In genomic region chr10:4632211-4632704, GRCm38 (mm10) we compare ENCODE assay signal across 11 mouse cellular contexts. TPM values are rescaled to one million over a fixed set of nuclear protein-coding genes. Genes with fewer than 3 reads are reported as not detected.
DNase-seq lines count a peak whose midpoint lies in the region; ATAC-seq and TF ChIP-seq lines count a peak whose summit lies in the region.
"Had no signal": no experiment of that assay in that cellular context is flagged by ENCODE, and none has a peak within 500 bp of the region (broad histone marks: within the 10 kb centered on the region; RNA-seq: fewer than 3 reads in every experiment).

No protein-coding gene starts in this region.

- intact Hi-C loops in gastrocnemius, adult 2 months (cut with DNase I): no loop called here
- intact Hi-C loops in gastrocnemius, postnatal 14 days (cut with DNase I; ENCODE audit: low total_unique reads): no loop called here
- intact Hi-C loops in left cerebral cortex, postnatal 14 days (cut with DNase I): no loop called here
- intact Hi-C loops in gastrocnemius, postnatal 36 days (cut with DNase I): no loop called here

- H3K27me3 ChIP-seq in limb, embryonic 13.5 days: no peaks in the 10 kb centered on the region
- H3K27me3 ChIP-seq in midbrain, embryonic 13.5 days: no peaks in the 10 kb centered on the region

- DNase-seq in gastrocnemius, adult 2 months: no peak
- DNase-seq in gastrocnemius, postnatal 14 days: no peak
- peak; percentile 45 for DNase-seq in T-cell, adult 2 months (ENCODE audit: low spot score)
- peak; percentile 11 to 27 for DNase-seq in spleen, postnatal 36 days (ENCODE audit: low spot score in 2 of 2)
- DNase-seq in left cerebral cortex, postnatal 14 days (ENCODE audit: low spot score in 2 of 2): no peak
- DNase-seq in gastrocnemius, postnatal 36 days: no peak
- DNase-seq: cerebellum, adult 8-10 months; gastrocnemius, postnatal 10 days; kidney, postnatal 10 days had no signal

- peak overlapping the region; percentile 35; the same call in 1 of the 2 replicates for H3K27ac ChIP-seq in gastrocnemius, adult 2 months
- no peak overlapping the region for H3K27ac ChIP-seq in limb, embryonic 13.5 days
- no peak overlapping the region for H3K27ac ChIP-seq in midbrain, embryonic 13.5 days

- no peaks in the 10 kb centered on the region for H3K9me3 ChIP-seq in limb, embryonic 13.5 days
- H3K9me3 ChIP-seq in midbrain, embryonic 13.5 days: no peaks in the 10 kb centered on the region

- no peaks in the 10 kb centered on the region for H3K36me3 ChIP-seq in limb, embryonic 13.5 days
- no peaks in the 10 kb centered on the region for H3K36me3 ChIP-seq in midbrain, embryonic 13.5 days

- H3K4me3 ChIP-seq in gastrocnemius, adult 2 months: peak overlapping the region; percentile 57
- peak overlapping the region; percentile 10; the same call in 1 of the 2 replicates for H3K4me3 ChIP-seq in limb, embryonic 13.5 days
- no peak overlapping the region for H3K4me3 ChIP-seq in midbrain, embryonic 13.5 days (replicated peaks)

- no peak for ATAC-seq in limb, embryonic 13.5 days (ENCODE audit: low FRiP score, low read depth)
- ATAC-seq in midbrain, embryonic 13.5 days: no peak

- H3K4me1 ChIP-seq in limb, embryonic 13.5 days: 0 out of 2 replicates have a peak, but pooled peaks cover 3% of the 10 kb centered on the region
- no peaks in the 10 kb centered on the region for H3K4me1 ChIP-seq in midbrain, embryonic 13.5 days (replicated peaks)

- WGBS in limb, embryonic 13.5 days: 53% methylated on average over 11 of the region's 11 CpGs
- WGBS in midbrain, embryonic 13.5 days: 85% methylated on average over 11 of the region's 11 CpGs

- H3K4me2 ChIP-seq in limb, embryonic 13.5 days (replicated peaks): peak overlapping the region; percentile 47
- H3K4me2 ChIP-seq in midbrain, embryonic 13.5 days (replicated peaks): no peak overlapping the region

- no peak for TF ChIP-seq CTCF in gastrocnemius, adult 2 months (IDR thresholded peaks at IDR 0.05)

- no peak overlapping the region for H3K9ac ChIP-seq in limb, embryonic 13.5 days
- no peak overlapping the region for H3K9ac ChIP-seq in midbrain, embryonic 13.5 days (replicated peaks)

RNA-seq across cellular contexts. Expression of gene Esr1, which starts 20.9 kb away (rescaled TPM):
- total RNA-seq in gastrocnemius, adult 2 months (2021): 10 to 100 TPM; 30.6 to 46.5 TPM
- total RNA-seq in gastrocnemius, postnatal 14 days (2021): 10 to 100 TPM; 20.8 to 26.0 TPM
- 0.86 and 0.92 TPM in 2 replicates for polyA plus RNA-seq in limb, embryonic 13.5 days (2015; fragmentation: Nextera tagmentation; extraction: Ambion mirVana)
- total RNA-seq in left cerebral cortex, postnatal 14 days (2021): 1 to 10 TPM; 2.7 to 2.9 TPM
- total RNA-seq in gastrocnemius, postnatal 36 days (2021): 10 to 100 TPM; 28.7 to 32.2 TPM
- 0.10 and 0.12 TPM in 2 replicates for polyA plus RNA-seq in midbrain, embryonic 13.5 days (2015; fragmentation: Nextera tagmentation; extraction: Ambion mirVana)

Comparison
In these comparisons a context has a peak if more than half of its experiments do, and no peak if none do; other contexts are left out.
1. DNase-seq: peak in T-cell, adult 2 months (single experiment) and spleen, postnatal 36 days (2 of 2); none in gastrocnemius, adult 2 months (single experiment), gastrocnemius, postnatal 14 days (single experiment), left cerebral cortex, postnatal 14 days (0 of 2) and gastrocnemius, postnatal 36 days (0 of 2).
2. RNA of gene Esr1, which starts 20.9 kb away (total RNA-seq): 30.6 to 46.5 TPM in gastrocnemius, adult 2 months, 28.7 to 32.2 TPM in gastrocnemius, postnatal 36 days and 20.8 to 26.0 TPM in gastrocnemius, postnatal 14 days; 2.7 to 2.9 TPM in left cerebral cortex, postnatal 14 days; every median in the first group is over 4 times any median in the second.